Mouse (Mus musculus): Measurements from ENCODE around the gene Tmtc1. TPM values are rescaled to one million over a fixed set of nuclear protein-coding genes. Genes with fewer than 3 reads are reported as not detected.

Gene Tmtc1
- total RNA-seq, 1 experiment: 5.8 TPM

- no peak overlapping the region for H3K4me3 ChIP-seq (ENCODE audit: insufficient read depth in 1 of 2, low read depth in 1 of 2, low read length in 2 of 2, poor library complexity in 1 of 2, severe bottlenecking in 1 of 2)
- H3K4me1 ChIP-seq (ENCODE audit: control insufficient read depth in 2 of 2, insufficient read depth in 2 of 2, low read length in 2 of 2, poor library complexity in 1 of 2): no peaks in the 10 kb centered on the region
- no peak overlapping the region for H3K9ac ChIP-seq (ENCODE audit: insufficient read depth, low read depth, low read length, poor library complexity, severe bottlenecking)
- DNase-seq (ENCODE audit: low read depth, low spot score): no peak
- no peaks in the 10 kb centered on the region; the same call in 1 of the 2 replicates for H3K36me3 ChIP-seq (ENCODE audit: control insufficient read depth, insufficient read depth, low read length, poor library complexity, severe bottlenecking)
- H3K9me3 ChIP-seq (ENCODE audit: control insufficient read depth, insufficient read depth, low read depth, low read length): no peaks in the 10 kb centered on the region
- TF ChIP-seq ZC3H11A (IDR thresholded peaks at IDR 0.05; ENCODE audit: borderline replicate concordance, low read depth, low read length) (no peak), CHD2 (IDR thresholded peaks at IDR 0.05; ENCODE audit: low read depth, low read length) (no peak), HCFC1 (IDR thresholded peaks at IDR 0.05; ENCODE audit: borderline replicate concordance, insufficient read depth, low read length) (no peak), ZNF384 (IDR thresholded peaks at IDR 0.05; ENCODE audit: low read depth, low read length) (no peak), MAFK (IDR thresholded peaks at IDR 0.05; ENCODE audit: insufficient read depth, low read depth, low read length) (no peak)
- in situ Hi-C loops (cut with MboI; ENCODE audit: low sequenced_read_pairs in 2 of 2, unreplicated experiment in 2 of 2): no loop called here
- H3K27ac ChIP-seq (ENCODE audit: insufficient read depth, low read depth, low read length, poor library complexity, severe bottlenecking): no peak overlapping the region
Measured at GRCm38 (mm10) chr6:148362475-148362874, 81.7 kb downstream of the Tmtc1 start.

- no peak overlapping the region for H3K27ac ChIP-seq (ENCODE audit: insufficient read depth, low read depth, low read length, poor library complexity, severe bottlenecking)
- no peak for DNase-seq (ENCODE audit: low read depth, low spot score)
- in situ Hi-C loops (cut with MboI; ENCODE audit: low sequenced_read_pairs in 2 of 2, unreplicated experiment in 2 of 2): no loop called here
- no peak overlapping the region for H3K9ac ChIP-seq (ENCODE audit: insufficient read depth, low read depth, low read length, poor library complexity, severe bottlenecking)
- TF ChIP-seq ZC3H11A (IDR thresholded peaks at IDR 0.05; ENCODE audit: borderline replicate concordance, low read depth, low read length) (no peak), MAFK (IDR thresholded peaks at IDR 0.05; ENCODE audit: insufficient read depth, low read depth, low read length) (no peak), CHD2 (IDR thresholded peaks at IDR 0.05; ENCODE audit: low read depth, low read length) (no peak), HCFC1 (IDR thresholded peaks at IDR 0.05; ENCODE audit: borderline replicate concordance, insufficient read depth, low read length) (no peak), ZNF384 (IDR thresholded peaks at IDR 0.05; ENCODE audit: low read depth, low read length) (no peak)
- H3K4me3 ChIP-seq (ENCODE audit: insufficient read depth in 1 of 2, low read depth in 1 of 2, low read length in 2 of 2, poor library complexity in 1 of 2, severe bottlenecking in 1 of 2): no peak overlapping the region
- H3K9me3 ChIP-seq (ENCODE audit: control insufficient read depth, insufficient read depth, low read depth, low read length): no peaks in the 10 kb centered on the region
- peaks cover 20% of the 10 kb centered on the region for H3K36me3 ChIP-seq (ENCODE audit: control insufficient read depth, insufficient read depth, low read length, poor library complexity, severe bottlenecking)
- H3K4me1 ChIP-seq (ENCODE audit: control insufficient read depth in 2 of 2, insufficient read depth in 2 of 2, low read length in 2 of 2, poor library complexity in 1 of 2): no peaks in the 10 kb centered on the region
Measured at GRCm38 (mm10) chr6:148359348-148359905, 84.8 kb downstream of the Tmtc1 start.

GRCm38 (mm10) chr6:148358580-148359246, 85.5 kb downstream of the Tmtc1 start:
- peak; percentile 69 for DNase-seq (ENCODE audit: low read depth, low spot score)
- TF ChIP-seq CHD2 (IDR thresholded peaks at IDR 0.05; ENCODE audit: low read depth, low read length) (no peak), HCFC1 (IDR thresholded peaks at IDR 0.05; ENCODE audit: borderline replicate concordance, insufficient read depth, low read length) (peak; percentile 54; the same call in 1 of the 2 replicates)
- no peaks in the 10 kb centered on the region for H3K4me1 ChIP-seq (ENCODE audit: control insufficient read depth in 2 of 2, insufficient read depth in 2 of 2, low read length in 2 of 2, poor library complexity in 1 of 2)
- H3K36me3 ChIP-seq (ENCODE audit: control insufficient read depth, insufficient read depth, low read length, poor library complexity, severe bottlenecking): peaks cover 20% of the 10 kb centered on the region
- in situ Hi-C loops (cut with MboI; ENCODE audit: low sequenced_read_pairs in 2 of 2, unreplicated experiment in 2 of 2): no loop called here
- peak overlapping the region; percentile 61 for H3K9ac ChIP-seq (ENCODE audit: insufficient read depth, low read depth, low read length, poor library complexity, severe bottlenecking)
- H3K4me3 ChIP-seq (ENCODE audit: insufficient read depth in 1 of 2, low read depth in 1 of 2, low read length in 2 of 2, poor library complexity in 1 of 2, severe bottlenecking in 1 of 2): peak overlapping the region; percentile 66 to 68
- no peaks in the 10 kb centered on the region for H3K9me3 ChIP-seq (ENCODE audit: control insufficient read depth, insufficient read depth, low read depth, low read length)
- H3K27ac ChIP-seq (ENCODE audit: insufficient read depth, low read depth, low read length, poor library complexity, severe bottlenecking): no peak overlapping the region

GRCm38 (mm10) chr6:148356141-148356540, 88.0 kb downstream of the Tmtc1 start:
- no peaks in the 10 kb centered on the region for H3K9me3 ChIP-seq (ENCODE audit: control insufficient read depth, insufficient read depth, low read depth, low read length)
- H3K27ac ChIP-seq (ENCODE audit: insufficient read depth, low read depth, low read length, poor library complexity, severe bottlenecking): no peak overlapping the region
- no peak overlapping the region; the same call in 1 of the 2 replicates for H3K9ac ChIP-seq (ENCODE audit: insufficient read depth, low read depth, low read length, poor library complexity, severe bottlenecking)
- in situ Hi-C loops (cut with MboI; ENCODE audit: low sequenced_read_pairs in 2 of 2, unreplicated experiment in 2 of 2): no loop called here
- H3K4me1 ChIP-seq (ENCODE audit: control insufficient read depth in 2 of 2, insufficient read depth in 2 of 2, low read length in 2 of 2, poor library complexity in 1 of 2): no peaks in the 10 kb centered on the region
- TF ChIP-seq CHD2 (IDR thresholded peaks at IDR 0.05; ENCODE audit: low read depth, low read length): no peak
- no peak for TF ChIP-seq ZC3H11A (IDR thresholded peaks at IDR 0.05; ENCODE audit: borderline replicate concordance, low read depth, low read length)
- no peak for TF ChIP-seq HCFC1 (IDR thresholded peaks at IDR 0.05; ENCODE audit: borderline replicate concordance, insufficient read depth, low read length)
- no peak for TF ChIP-seq MAFK (IDR thresholded peaks at IDR 0.05; ENCODE audit: insufficient read depth, low read depth, low read length)
- no peak for TF ChIP-seq ZNF384 (IDR thresholded peaks at IDR 0.05; ENCODE audit: low read depth, low read length)
- no peak for DNase-seq (ENCODE audit: low read depth, low spot score)
- H3K36me3 ChIP-seq (ENCODE audit: control insufficient read depth, insufficient read depth, low read length, poor library complexity, severe bottlenecking): peaks cover 20% of the 10 kb centered on the region
- peak overlapping the region; percentile 73 to 83 for H3K4me3 ChIP-seq (ENCODE audit: insufficient read depth in 1 of 2, low read depth in 1 of 2, low read length in 2 of 2, poor library complexity in 1 of 2, severe bottlenecking in 1 of 2)

Measured in ES-E14 (cell line).